Mouse (Mus musculus) forebrain, embryonic 12.5 days (tissue): ENCODE measurements at regions not wholly inside any gene's neighbourhood (a gene's known extent, or its start where the extent isn't known, plus 50 kb on each side); places are given as distances from the start of the nearest gene placed in this dataset.

Experiments
- ATAC-seq: fragments of 200-750 bp; cut with Nextera tagmentation; 2 replicates; pipeline ENCODE4 v1.8.0; 2017; ENCODE audit warnings: moderate TSS enrichment; ENCODE audit not compliant: low FRiP score
- H3K27ac ChIP-seq: fragments of 300-500 bp; sonication (generic); 2 replicates; pipeline ENCODE4 v1.5.1; 2016; ENCODE audit warnings: mild to moderate bottlenecking
- H3K27me3 ChIP-seq: fragments of 300-500 bp; sonication (generic); 2 replicates; pipeline ENCODE4 v1.6.1; 2016; ENCODE audit warnings: mild to moderate bottlenecking
- H3K36me3 ChIP-seq: fragments of 300-500 bp; sonication (generic); replicated peaks from 2 replicates; pipeline ENCODE4 v1.6.1; 2016; ENCODE audit warnings: mild to moderate bottlenecking
- H3K4me1 ChIP-seq: fragments of 300-500 bp; sonication (generic); 2 replicates; pipeline ENCODE4 v1.6.1; 2016
- H3K4me2 ChIP-seq: fragments of 300-500 bp; sonication (generic); 2 replicates; pipeline ENCODE4 v1.6.1; 2016; ENCODE audit warnings: mild to moderate bottlenecking, moderate library complexity
- H3K4me3 ChIP-seq: fragments of 300-500 bp; sonication (generic); replicated peaks from 2 replicates; pipeline ENCODE4 v1.5.1; 2016; ENCODE audit warnings: mild to moderate bottlenecking
- H3K9ac ChIP-seq: fragments of 300-500 bp; sonication (generic); 2 replicates; pipeline ENCODE4 v1.6.1; 2016; ENCODE audit warnings: mild to moderate bottlenecking
- H3K9me3 ChIP-seq: fragments of 300-500 bp; sonication (generic); 2 replicates; pipeline ENCODE4 v1.6.1; 2016
- WGBS: fragments of 180-500 bp; shearing (Covaris S2); methylation state at CpG from one replicate; pipeline ENCODE4 v1.1.7; 2016; 5-methylcytosine and 5-hydroxymethylcytosine counted together

DNA sequence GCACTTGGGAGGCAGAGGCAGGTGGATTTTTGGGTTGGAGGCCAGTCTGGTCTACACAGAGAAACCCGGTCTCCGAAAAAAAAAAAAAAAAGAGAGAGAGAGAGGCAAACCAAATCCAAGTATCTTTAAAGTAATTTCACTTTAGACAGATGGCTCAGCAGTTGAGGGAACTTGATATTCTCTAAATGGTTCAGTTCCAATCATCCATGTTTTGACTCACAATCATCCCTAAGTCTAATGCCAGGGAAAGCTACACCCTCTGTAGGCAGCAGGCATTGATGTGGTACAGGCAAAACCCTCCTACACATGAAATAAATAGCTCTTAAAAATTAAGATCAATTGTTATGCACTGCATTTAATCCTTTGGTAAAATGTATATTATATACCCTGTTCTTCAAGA is 248.8 kb upstream of the Gm5152 start:
- WGBS, result 100% methylated on average over 2 of the region's 2 CpGs
- Histone ChIP-seq H3K4me1 (no peaks in the 10 kb centered on the region), H3K27me3 (no peaks in the 10 kb centered on the region), H3K4me3 (no peak overlapping the region), H3K9me3 (peaks cover 8% of the 10 kb centered on the region; the same call in 1 of the 2 replicates), H3K9ac (no peak overlapping the region), H3K36me3 (no peaks in the 10 kb centered on the region), H3K27ac (no peak overlapping the region), H3K4me2 (no peak overlapping the region)
- no peak for ATAC-seq

DNA sequence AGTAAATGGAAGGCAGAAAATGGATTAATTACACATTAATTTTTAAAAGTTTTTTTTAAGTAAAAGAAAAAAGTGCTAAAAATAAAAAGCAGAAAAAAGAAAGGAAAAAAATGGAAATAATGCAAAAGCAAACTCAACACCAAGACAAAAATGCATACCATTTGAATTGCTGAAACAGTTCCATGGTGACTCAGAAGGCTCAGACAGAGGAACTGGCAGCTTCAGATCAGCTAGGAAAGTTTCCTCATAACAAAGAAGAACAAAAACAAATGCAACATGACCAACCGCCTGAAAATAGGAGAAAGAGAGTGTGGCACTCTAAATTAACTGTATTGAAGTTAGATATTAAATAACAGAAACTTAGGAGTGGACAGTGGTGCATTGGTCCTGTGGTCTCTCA is 231.7 kb upstream of the Gm5152 start:
- H3K9me3 ChIP-seq, result no peaks in the 10 kb centered on the region
- no peaks in the 10 kb centered on the region for H3K27me3 ChIP-seq
- H3K4me1 ChIP-seq, result no peaks in the 10 kb centered on the region
- no peaks in the 10 kb centered on the region for H3K36me3 ChIP-seq
- ATAC-seq, result no peak
- no peak overlapping the region for H3K9ac ChIP-seq
- no peak overlapping the region for H3K4me3 ChIP-seq
- no peak overlapping the region for H3K4me2 ChIP-seq
- no peak overlapping the region for H3K27ac ChIP-seq
- WGBS, result 74% methylated on average over 1 of the region's 1 CpGs

DNA sequence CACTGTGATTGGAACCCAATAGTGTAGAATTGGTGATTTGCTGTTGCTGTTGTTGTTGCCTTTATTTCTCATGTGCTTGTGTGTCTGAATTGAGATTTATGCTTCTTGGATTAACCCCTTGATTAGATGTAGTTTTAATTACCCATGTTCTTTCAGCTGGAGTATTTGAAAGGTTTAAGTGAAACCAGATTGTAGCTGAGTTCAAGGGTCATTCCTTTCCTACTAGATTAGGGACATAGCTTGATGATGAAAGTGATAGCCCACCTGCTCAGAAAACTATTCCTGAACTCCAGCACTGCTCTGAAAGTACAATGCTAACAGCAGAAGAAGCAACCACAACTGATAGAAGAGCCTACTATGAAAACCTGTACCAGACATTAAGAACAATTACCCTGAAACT is 231.1 kb upstream of the Gm5152 start:
- Histone ChIP-seq H3K27me3 (no peaks in the 10 kb centered on the region), H3K4me2 (no peak overlapping the region)

DNA sequence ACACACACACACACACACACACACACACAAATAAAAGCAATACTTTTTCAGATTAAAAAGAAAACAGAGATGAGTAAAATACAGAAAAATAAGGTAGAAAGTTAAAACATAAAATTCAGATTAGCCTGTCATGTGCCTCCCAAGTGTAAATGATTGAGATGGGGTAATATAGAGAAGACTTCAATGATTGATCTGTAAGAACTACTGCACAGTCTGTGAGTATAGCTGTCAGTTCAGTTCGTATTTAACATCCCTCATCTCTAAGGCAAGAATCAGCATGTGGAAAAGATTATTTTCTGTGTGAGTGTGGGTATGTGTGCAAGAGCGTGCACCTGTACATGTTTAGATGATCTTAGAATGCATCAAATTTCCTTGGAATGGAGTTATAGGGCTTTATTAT is 200.3 kb upstream of the Gm5152 start:
- Histone ChIP-seq H3K27me3 (no peaks in the 10 kb centered on the region), H3K4me1 (no peaks in the 10 kb centered on the region), H3K4me2 (no peak overlapping the region), H3K36me3 (no peaks in the 10 kb centered on the region), H3K4me3 (no peak overlapping the region), H3K9ac (no peak overlapping the region), H3K9me3 (no peaks in the 10 kb centered on the region), H3K27ac (no peak overlapping the region)
- no peak for ATAC-seq
- 81% methylated on average over 2 of the region's 2 CpGs for WGBS

More for the DNA sequence above, 231.1 kb upstream of the Gm5152 start:
- Histone ChIP-seq H3K36me3 (no peaks in the 10 kb centered on the region), H3K4me1 (no peaks in the 10 kb centered on the region), H3K4me3 (no peak overlapping the region), H3K27ac (no peak overlapping the region), H3K9ac (no peak overlapping the region), H3K9me3 (no peaks in the 10 kb centered on the region)
- no peak for ATAC-seq

DNA sequence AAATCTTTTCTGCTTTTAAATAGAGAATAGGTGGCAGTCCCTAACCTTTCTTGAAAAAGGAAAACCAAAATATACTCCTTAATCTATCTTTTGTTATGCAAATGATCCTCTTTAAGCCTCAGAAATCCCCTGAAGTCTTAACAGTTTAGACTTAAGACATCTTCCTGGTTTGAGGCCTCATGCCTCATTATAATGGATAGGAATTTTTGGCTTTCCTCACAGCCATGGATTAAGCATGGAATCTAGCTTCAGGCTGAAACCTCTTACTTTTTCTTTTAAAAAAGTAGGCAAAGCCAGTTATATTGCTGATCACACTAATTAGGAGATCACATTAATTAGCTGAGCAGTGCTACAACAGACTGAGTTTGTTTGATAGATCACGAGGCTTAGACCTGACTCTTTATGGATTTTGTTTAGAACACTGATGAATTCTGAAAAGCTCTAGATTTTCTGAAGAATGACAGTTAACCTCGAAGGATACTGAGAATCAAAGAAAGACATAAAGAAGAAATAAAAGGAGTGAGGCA is 171.4 kb upstream of the Gm5152 start:
- peaks cover 7% of the 10 kb centered on the region; the same call in 1 of the 2 replicates for H3K27me3 ChIP-seq

DNA sequence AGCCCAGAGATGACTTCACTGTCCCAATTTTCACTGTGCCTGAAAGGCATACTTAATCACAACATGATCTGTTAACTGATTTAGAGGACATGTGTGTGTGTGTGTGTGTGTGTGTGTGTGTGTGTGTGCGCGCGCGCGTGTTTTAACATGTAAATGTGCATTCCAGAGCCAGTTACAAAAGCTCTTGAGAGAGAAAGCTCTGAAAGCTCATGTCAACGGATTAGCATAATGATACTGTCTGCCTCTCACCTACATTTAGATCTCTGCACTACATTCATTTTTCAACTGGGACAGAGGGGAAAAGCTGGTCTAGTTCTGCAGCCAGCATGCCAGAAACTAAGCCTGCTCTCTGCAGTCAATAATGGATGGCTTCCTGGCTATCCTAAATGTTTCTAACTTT is 170.6 kb upstream of the Gm5152 start:
- H3K4me2 ChIP-seq, result no peak overlapping the region
- H3K4me1 ChIP-seq, result peaks cover 17% of the 10 kb centered on the region
- peaks cover 7% of the 10 kb centered on the region; the same call in 1 of the 2 replicates for H3K27me3 ChIP-seq
- 25% methylated on average over 6 of the region's 6 CpGs for WGBS
- H3K9ac ChIP-seq, result no peak overlapping the region
- no peak overlapping the region for H3K4me3 ChIP-seq
- H3K36me3 ChIP-seq, result no peaks in the 10 kb centered on the region
- H3K27ac ChIP-seq, result no peak overlapping the region
- ATAC-seq, result peak; percentile 49; the same call in 1 of the 2 replicates
- no peaks in the 10 kb centered on the region for H3K9me3 ChIP-seq

More for the DNA sequence above, 171.4 kb upstream of the Gm5152 start:
- Histone ChIP-seq H3K9me3 (no peaks in the 10 kb centered on the region), H3K27ac (no peak overlapping the region), H3K4me1 (peaks cover 17% of the 10 kb centered on the region), H3K4me2 (no peak overlapping the region), H3K36me3 (no peaks in the 10 kb centered on the region), H3K4me3 (no peak overlapping the region), H3K9ac (no peak overlapping the region)
- WGBS, result 3% methylated on average over 2 of the region's 2 CpGs
- ATAC-seq, result peak; percentile 81

DNA sequence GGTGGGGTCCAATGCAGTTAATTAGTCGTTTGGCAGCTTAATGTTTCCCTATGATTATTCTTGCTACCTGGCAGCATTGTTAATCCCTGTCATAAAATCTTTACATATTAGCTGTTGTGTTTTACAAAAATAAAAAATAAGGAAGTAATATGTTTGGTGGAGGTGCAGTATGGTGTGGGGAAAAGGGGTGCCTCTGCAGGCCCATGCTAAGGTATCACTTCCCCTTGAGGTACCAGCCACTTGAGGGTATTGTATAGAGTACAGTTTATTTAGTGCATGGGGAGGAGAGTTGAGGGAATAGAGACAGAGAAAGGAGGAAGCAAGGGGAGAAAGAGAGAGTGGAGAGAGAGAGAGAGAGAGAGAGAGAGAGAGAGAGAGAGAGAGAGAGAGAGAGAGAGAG is 167.7 kb upstream of the Gm5152 start:
- no peaks in the 10 kb centered on the region for H3K9me3 ChIP-seq
- no peaks in the 10 kb centered on the region for H3K36me3 ChIP-seq
- peaks cover 17% of the 10 kb centered on the region for H3K4me1 ChIP-seq
- ATAC-seq, result no peak
- no peak overlapping the region for H3K4me2 ChIP-seq
- no peak overlapping the region for H3K9ac ChIP-seq
- H3K27me3 ChIP-seq, result no peaks in the 10 kb centered on the region
- H3K4me3 ChIP-seq, result no peak overlapping the region
- no peak overlapping the region for H3K27ac ChIP-seq
- WGBS, result 67% methylated on average over 1 of the region's 1 CpGs

DNA sequence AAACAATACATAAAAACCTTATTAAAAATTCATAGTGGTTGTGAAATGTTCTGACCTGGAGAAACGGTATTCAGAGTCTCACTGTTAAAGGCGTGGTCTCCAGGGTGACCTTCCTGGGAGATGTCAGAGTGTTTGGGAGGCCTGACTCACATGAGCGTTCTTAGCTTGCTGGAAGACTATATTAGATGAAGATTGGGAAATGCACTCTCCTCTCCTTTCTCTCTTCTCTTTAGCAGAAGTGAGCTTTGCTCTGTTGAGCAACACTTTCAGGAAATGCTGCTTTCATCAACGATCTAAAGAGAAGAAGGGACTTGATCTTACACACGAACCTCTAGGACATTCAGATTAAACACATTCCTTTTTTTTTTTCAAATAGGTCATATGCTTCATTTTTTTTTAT is 147.2 kb upstream of the Gm5152 start:
- 88% methylated on average over 5 of the region's 5 CpGs for WGBS
- H3K9ac ChIP-seq, result no peak overlapping the region
- H3K27me3 ChIP-seq, result no peaks in the 10 kb centered on the region
- no peaks in the 10 kb centered on the region for H3K9me3 ChIP-seq
- no peak overlapping the region for H3K4me3 ChIP-seq
- no peaks in the 10 kb centered on the region for H3K4me1 ChIP-seq
- H3K36me3 ChIP-seq, result no peaks in the 10 kb centered on the region
- no peak for ATAC-seq
- H3K4me2 ChIP-seq, result no peak overlapping the region
- H3K27ac ChIP-seq, result no peak overlapping the region

DNA sequence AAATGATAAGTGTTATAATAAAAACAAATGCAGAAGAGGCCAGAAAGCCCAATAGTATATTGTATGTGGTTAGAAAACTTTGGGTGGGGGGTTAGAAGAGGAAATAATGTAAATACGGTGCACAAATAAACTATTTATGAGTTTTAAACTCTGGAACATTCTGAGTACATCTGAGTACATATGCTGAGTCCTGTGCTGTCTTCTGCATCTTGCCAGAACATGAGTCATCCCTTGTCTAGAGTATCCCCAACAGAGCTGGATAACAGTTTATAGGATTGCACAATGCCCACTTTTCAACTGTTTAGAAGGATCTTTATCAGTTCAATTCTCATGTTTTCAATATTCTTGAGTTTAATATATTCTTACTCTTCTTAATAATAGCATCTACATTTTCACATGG is 142.7 kb upstream of the Gm5152 start:
- no peak overlapping the region for H3K4me3 ChIP-seq
- ATAC-seq, result no peak
- no peak overlapping the region for H3K4me2 ChIP-seq
- no peak overlapping the region for H3K27ac ChIP-seq
- H3K27me3 ChIP-seq, result no peaks in the 10 kb centered on the region
- no peak overlapping the region for H3K9ac ChIP-seq
- H3K4me1 ChIP-seq, result no peaks in the 10 kb centered on the region
- H3K9me3 ChIP-seq, result no peaks in the 10 kb centered on the region
- no peaks in the 10 kb centered on the region for H3K36me3 ChIP-seq
- 89% methylated on average over 1 of the region's 1 CpGs for WGBS

DNA sequence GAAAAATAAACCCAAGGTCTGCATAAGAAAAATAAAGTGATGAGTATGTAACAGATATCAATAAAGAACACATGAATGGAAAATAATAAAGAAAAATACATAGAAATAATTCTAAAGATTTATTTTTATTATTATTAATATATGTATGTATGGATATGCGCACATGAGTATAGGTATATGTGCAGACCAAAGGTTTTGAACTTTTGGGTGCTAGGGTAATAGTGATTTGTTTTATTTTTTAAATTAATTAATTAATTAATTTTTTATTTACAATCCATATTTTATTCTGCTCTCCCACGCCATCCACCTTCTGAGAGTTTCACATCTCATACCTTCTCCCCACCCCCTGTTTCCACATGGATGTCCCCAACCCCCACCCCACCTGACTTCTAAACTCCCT is 105.8 kb upstream of the Gm5152 start:
- Histone ChIP-seq H3K27ac (no peak overlapping the region), H3K4me3 (no peak overlapping the region), H3K4me1 (no peaks in the 10 kb centered on the region), H3K9ac (no peak overlapping the region), H3K9me3 (no peaks in the 10 kb centered on the region), H3K4me2 (no peak overlapping the region), H3K36me3 (no peaks in the 10 kb centered on the region), H3K27me3 (no peaks in the 10 kb centered on the region)
- 94% methylated on average over 2 of the region's 2 CpGs for WGBS
- ATAC-seq, result peak; percentile 53; the same call in 1 of the 2 replicates

DNA sequence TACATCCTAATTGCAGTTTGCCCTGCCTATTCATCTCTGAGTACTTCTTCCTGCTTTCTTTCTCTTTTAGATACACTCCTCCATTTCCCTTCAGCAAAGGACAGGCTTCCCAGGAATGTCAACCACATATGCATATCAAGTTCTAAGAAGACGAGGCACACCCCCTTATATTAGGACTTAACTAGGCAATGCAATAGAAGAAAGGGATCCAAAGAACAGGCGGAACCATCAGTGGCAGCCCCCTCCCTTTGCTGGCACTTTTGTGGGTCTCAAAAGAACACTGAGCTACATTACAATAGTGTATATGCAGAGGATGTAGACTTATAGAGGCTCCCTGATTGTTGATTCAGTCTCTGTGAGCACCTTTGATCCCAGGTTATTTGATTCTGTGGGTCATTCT is 74.3 kb upstream of the Gm5152 start:
- no peak for ATAC-seq
- H3K9me3 ChIP-seq, result no peaks in the 10 kb centered on the region
- no peaks in the 10 kb centered on the region for H3K27me3 ChIP-seq
- no peaks in the 10 kb centered on the region for H3K4me1 ChIP-seq
- H3K4me2 ChIP-seq, result no peak overlapping the region
- no peaks in the 10 kb centered on the region for H3K36me3 ChIP-seq
- H3K27ac ChIP-seq, result no peak overlapping the region
- no peak overlapping the region for H3K4me3 ChIP-seq
- no peak overlapping the region for H3K9ac ChIP-seq
- 72% methylated on average over 2 of the region's 2 CpGs for WGBS
